Mouse (Mus musculus) liver, embryonic 14 days (tissue): ENCODE results near the gene Olfr1303. TPM values are rescaled to one million over a fixed set of nuclear protein-coding genes. Genes with fewer than 3 reads are reported as not detected.

Experiments
- polyA plus RNA-seq: library from polyadenylated mRNA; depleted of rRNA; stranded (reverse); fragments of >200 nt; gene quantifications from 2 replicates; pipeline ENCODE4 v1.2.3, GENCODE M21; 2012; rRNA removed

Gene Olfr1303
- not detected in 2 replicates for polyA plus RNA-seq

GRCm38 (mm10) chr2:111820240-111820639, at the start of gene Olfr1303:
Olfr1303 (minus strand) TSS chr2:111820340.

GRCm38 (mm10) chr2:111777129-111777528, 43.0 kb downstream of the Olfr1303 start, which contains the start of gene Olfr1302:
Olfr1302 (plus strand) TSS chr2:111777429.

Other genes starting within 250 kb of the Olfr1303 start
- not detected in 2 replicates for gene Olfr1297, start 193.8 kb downstream of the Olfr1303 start, polyA plus RNA-seq
- gene Olfr1298, start 171.1 kb downstream of the Olfr1303 start, polyA plus RNA-seq: not detected in 2 replicates
- gene Olfr1299, start 158.9 kb downstream of the Olfr1303 start, polyA plus RNA-seq: not detected in 2 replicates
- gene Olfr1301, start 69.3 kb downstream of the Olfr1303 start, polyA plus RNA-seq: not detected in 2 replicates
- gene Olfr1302, start 42.9 kb downstream of the Olfr1303 start, polyA plus RNA-seq: not detected in 2 replicates
- gene Olfr1305, start 56.8 kb upstream of the Olfr1303 start, polyA plus RNA-seq: not detected in 2 replicates
- not detected in 2 replicates for gene Olfr1306, start 95.9 kb upstream of the Olfr1303 start, polyA plus RNA-seq
- gene Olfr1307, start 129.1 kb upstream of the Olfr1303 start, polyA plus RNA-seq: not detected in 2 replicates
- gene Olfr1308, start 144.6 kb upstream of the Olfr1303 start, polyA plus RNA-seq: not detected in 2 replicates
- not detected in 2 replicates for gene Olfr1309, start 169.9 kb upstream of the Olfr1303 start, polyA plus RNA-seq
- gene Olfr1310, start 192.4 kb upstream of the Olfr1303 start, polyA plus RNA-seq: not detected in 2 replicates
- not detected in 2 replicates for gene Olfr1311, start 204.1 kb upstream of the Olfr1303 start, polyA plus RNA-seq
- gene Olfr1312, start 229.9 kb upstream of the Olfr1303 start, polyA plus RNA-seq: not detected in 2 replicates